ENCODE assay signal across 7 mouse cellular contexts in genomic region chr3:103139047-103139446, GRCm38 (mm10). TPM values are rescaled to one million over a fixed set of nuclear protein-coding genes. Genes with fewer than 3 reads are reported as not detected.
DNase-seq lines count a peak whose midpoint lies in the region; ATAC-seq lines count a peak whose summit lies in the region.

No protein-coding gene starts in this region.

- WGBS in embryonic facial prominence, embryonic 13.5 days, result 42% methylated on average over 8 of the region's 8 CpGs
- 54% methylated on average over 8 of the region's 8 CpGs for WGBS in heart, embryonic 12.5 days
- 54% methylated on average over 8 of the region's 8 CpGs for WGBS in kidney, embryonic 16.5 days
- 38% methylated on average over 8 of the region's 8 CpGs for WGBS in lung, embryonic 16.5 days

- peak overlapping the region; percentile 66 for H3K27ac ChIP-seq in embryonic facial prominence, embryonic 13.5 days
- peak overlapping the region; percentile 30; the same call in 1 of the 2 replicates for H3K27ac ChIP-seq in heart, embryonic 12.5 days (ENCODE audit: poor library complexity, severe bottlenecking)
- peak overlapping the region; percentile 50 for H3K27ac ChIP-seq in kidney, embryonic 16.5 days (ENCODE audit: low read length)
- peak overlapping the region; percentile 60 for H3K27ac ChIP-seq in lung, embryonic 16.5 days (ENCODE audit: low read length)

- H3K9me3 ChIP-seq in embryonic facial prominence, embryonic 13.5 days, result no peaks in the 10 kb centered on the region
- no peaks in the 10 kb centered on the region for H3K9me3 ChIP-seq in heart, embryonic 12.5 days (replicated peaks)
- H3K9me3 ChIP-seq in kidney, embryonic 16.5 days (ENCODE audit: low read length), result no peaks in the 10 kb centered on the region
- no peaks in the 10 kb centered on the region for H3K9me3 ChIP-seq in lung, embryonic 16.5 days (ENCODE audit: control insufficient read depth, low read length)

- DNase-seq in left cerebral cortex, postnatal 14 days (ENCODE audit: low spot score in 2 of 2), result no peak
- no peak for DNase-seq in thymus, postnatal 14 days
- DNase-seq in yolk sac, embryonic 10.5 days (ENCODE audit: low spot score), result no peak

- H3K36me3 ChIP-seq in embryonic facial prominence, embryonic 13.5 days, result peaks cover 20% of the 10 kb centered on the region
- 0 out of 2 replicates have a peak, but pooled peaks cover 5% of the 10 kb centered on the region for H3K36me3 ChIP-seq in heart, embryonic 12.5 days
- H3K36me3 ChIP-seq in kidney, embryonic 16.5 days (ENCODE audit: insufficient read depth, low read length), result no peaks in the 10 kb centered on the region
- H3K36me3 ChIP-seq in lung, embryonic 16.5 days (ENCODE audit: control insufficient read depth, insufficient read depth, low read length), result no peaks in the 10 kb centered on the region

- H3K4me2 ChIP-seq in embryonic facial prominence, embryonic 13.5 days, result no peak overlapping the region
- H3K4me2 ChIP-seq in heart, embryonic 12.5 days, result peak overlapping the region; percentile 54
- H3K4me2 ChIP-seq in kidney, embryonic 16.5 days (replicated peaks; ENCODE audit: low read depth, low read length), result peak overlapping the region; percentile 20; the same call in 1 of the 2 replicates
- peak overlapping the region; percentile 21 for H3K4me2 ChIP-seq in lung, embryonic 16.5 days (ENCODE audit: low read depth, low read length)

- ATAC-seq in embryonic facial prominence, embryonic 13.5 days (ENCODE audit: insufficient number of reproducible peaks, insufficient read depth, low FRiP score, low TSS enrichment, low read depth), result no peak
- peak; percentile 58; the same call in 1 of the 2 replicates for ATAC-seq in heart, embryonic 12.5 days (ENCODE audit: insufficient number of reproducible peaks, low FRiP score)
- peak; percentile 84; the same call in 1 of the 2 replicates for ATAC-seq in kidney, embryonic 16.5 days (ENCODE audit: low FRiP score, low TSS enrichment)
- peak; percentile 88 for ATAC-seq in lung, embryonic 16.5 days (ENCODE audit: low read depth)

- no peak overlapping the region for H3K4me3 ChIP-seq in embryonic facial prominence, embryonic 13.5 days
- no peak overlapping the region for H3K4me3 ChIP-seq in heart, embryonic 12.5 days
- H3K4me3 ChIP-seq in kidney, embryonic 16.5 days (ENCODE audit: low read length), result no peak overlapping the region
- no peak overlapping the region for H3K4me3 ChIP-seq in lung, embryonic 16.5 days (ENCODE audit: low read length)

- intact Hi-C loops in left cerebral cortex, postnatal 14 days (cut with DNase I), result no loop called here

- H3K27me3 ChIP-seq in embryonic facial prominence, embryonic 13.5 days, result no peaks in the 10 kb centered on the region
- H3K27me3 ChIP-seq in heart, embryonic 12.5 days (replicated peaks), result no peaks in the 10 kb centered on the region
- no peaks in the 10 kb centered on the region for H3K27me3 ChIP-seq in kidney, embryonic 16.5 days (ENCODE audit: insufficient read depth, low read length)
- no peaks in the 10 kb centered on the region for H3K27me3 ChIP-seq in lung, embryonic 16.5 days (ENCODE audit: control insufficient read depth, insufficient read depth, low read depth, low read length)

- peaks cover 11% of the 10 kb centered on the region for H3K4me1 ChIP-seq in embryonic facial prominence, embryonic 13.5 days
- peaks cover 13% of the 10 kb centered on the region for H3K4me1 ChIP-seq in heart, embryonic 12.5 days (replicated peaks)
- no peaks in the 10 kb centered on the region for H3K4me1 ChIP-seq in kidney, embryonic 16.5 days (ENCODE audit: insufficient read depth, low read length)
- peaks cover 8% of the 10 kb centered on the region for H3K4me1 ChIP-seq in lung, embryonic 16.5 days (replicated peaks; ENCODE audit: control insufficient read depth, insufficient read depth, low read length)

- H3K9ac ChIP-seq in embryonic facial prominence, embryonic 13.5 days, result 0 out of 2 replicates have a peak overlapping the region, but pooled peaks have one; percentile 17
- no peak overlapping the region for H3K9ac ChIP-seq in heart, embryonic 12.5 days
- H3K9ac ChIP-seq in kidney, embryonic 16.5 days (replicated peaks; ENCODE audit: low read length), result no peak overlapping the region; the same call in 1 of the 2 replicates
- no peak overlapping the region for H3K9ac ChIP-seq in lung, embryonic 16.5 days (ENCODE audit: low read length)

RNA-seq across cellular contexts. Expression of gene Bcas2, which starts 32.4 kb away (rescaled TPM):
- polyA plus RNA-seq in embryonic facial prominence, embryonic 13.5 days (2015; fragmentation: Nextera tagmentation; extraction: Ambion mirVana), result 231 and 257 TPM in 2 replicates
- 142 and 148 TPM in 2 replicates for polyA plus RNA-seq in heart, embryonic 12.5 days (2016; fragmentation: Nextera tagmentation; extraction: Ambion mirVana)
- polyA plus RNA-seq in kidney, embryonic 16.5 days (2015; fragmentation: Nextera tagmentation; extraction: Ambion mirVana), result 171 and 183 TPM in 2 replicates
- 172 and 179 TPM in 2 replicates for polyA plus RNA-seq in lung, embryonic 16.5 days (2015; fragmentation: Nextera tagmentation; extraction: Ambion mirVana)
- total RNA-seq in left cerebral cortex, postnatal 14 days (2021), result 10 to 100 TPM; 62.0 to 65.9 TPM

RNA-seq across cellular contexts. Expression of gene Dennd2c, which starts 36.6 kb away (rescaled TPM):
- 11.9 and 12.8 TPM in 2 replicates for polyA plus RNA-seq in embryonic facial prominence, embryonic 13.5 days (2015; fragmentation: Nextera tagmentation; extraction: Ambion mirVana)
- 5.1 and 5.9 TPM in 2 replicates for polyA plus RNA-seq in heart, embryonic 12.5 days (2016; fragmentation: Nextera tagmentation; extraction: Ambion mirVana)
- 3.7 and 4.0 TPM in 2 replicates for polyA plus RNA-seq in kidney, embryonic 16.5 days (2015; fragmentation: Nextera tagmentation; extraction: Ambion mirVana)
- polyA plus RNA-seq in lung, embryonic 16.5 days (2015; fragmentation: Nextera tagmentation; extraction: Ambion mirVana), result 6.3 and 7.0 TPM in 2 replicates
- total RNA-seq in left cerebral cortex, postnatal 14 days (2021), result under 1 TPM; 0.81 to 0.89 TPM
